In the genomic region with DNA sequence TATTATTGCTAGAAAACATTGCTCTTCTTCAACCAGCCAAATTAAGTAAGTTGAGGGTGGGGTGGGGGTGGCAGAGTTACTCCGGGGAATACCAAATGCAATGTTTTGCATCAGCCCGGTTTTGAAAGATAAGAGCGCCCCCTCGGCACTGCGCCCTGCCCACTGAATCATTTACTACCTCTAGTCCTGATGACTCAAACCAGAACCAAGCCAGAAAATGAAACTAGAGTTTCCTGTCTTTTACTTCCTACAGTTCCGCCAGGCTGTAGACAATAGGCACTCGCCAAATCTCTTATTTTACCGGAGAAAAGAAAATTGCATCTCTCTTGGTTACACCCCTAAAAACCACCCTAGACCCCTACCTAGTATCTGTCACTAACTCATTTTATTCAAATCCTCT, we compare ENCODE assay signal across 8 mouse cellular contexts. TPM values are rescaled to one million over a fixed set of nuclear protein-coding genes. Genes with fewer than 3 reads are reported as not detected.
A peak's percentile ranks its signal among the peaks of the same experiment; 100 is the strongest.
DNase-seq lines count a peak whose midpoint lies in the region; ATAC-seq and TF ChIP-seq lines count a peak whose summit lies in the region.

No protein-coding gene starts in this region.

- H3K4me1 ChIP-seq in G1E (ENCODE audit: insufficient read depth, low read depth, low read length): peaks cover 56% of the 10 kb centered on the region
- peaks cover 10% of the 10 kb centered on the region for H3K4me1 ChIP-seq in forebrain, embryonic 14.5 days (ENCODE audit: control insufficient read depth, insufficient read depth, low read length)
- H3K4me1 ChIP-seq in hindbrain, embryonic 10.5 days (replicated peaks): peaks cover 7% of the 10 kb centered on the region
- peaks cover 9% of the 10 kb centered on the region; the same call in 1 of the 2 replicates for H3K4me1 ChIP-seq in lung, embryonic 15.5 days

- TF ChIP-seq CTCF in G1E (IDR thresholded peaks at IDR 0.05; ENCODE audit: low read depth, low read length): no peak

- H3K27ac ChIP-seq in forebrain, embryonic 14.5 days (ENCODE audit: low read depth, low read length): no peak overlapping the region
- peak overlapping the region; percentile 81; the same call in 1 of the 2 replicates for H3K27ac ChIP-seq in hindbrain, embryonic 10.5 days
- H3K27ac ChIP-seq in lung, embryonic 15.5 days: peak overlapping the region; percentile 75

- H3K9me3 ChIP-seq in G1E (replicated peaks): no peaks in the 10 kb centered on the region
- no peaks in the 10 kb centered on the region for H3K9me3 ChIP-seq in forebrain, embryonic 14.5 days (replicated peaks; ENCODE audit: control insufficient read depth, low read length)
- no peaks in the 10 kb centered on the region for H3K9me3 ChIP-seq in hindbrain, embryonic 10.5 days
- no peaks in the 10 kb centered on the region for H3K9me3 ChIP-seq in lung, embryonic 15.5 days

- peak; percentile 52 for DNase-seq in G1E (ENCODE audit: low spot score)
- peak; percentile 90 for DNase-seq in brain, adult 2 months (ENCODE audit: low read depth, low spot score)
- peak; percentile 36 for DNase-seq in forebrain, embryonic 14.5 days (ENCODE audit: low spot score)
- peak; percentile 13 for DNase-seq in hindbrain, embryonic 10.5 days (ENCODE audit: low spot score)
- DNase-seq in layer of hippocampus, adult 8-10 months (ENCODE audit: low spot score in 2 of 2): peak; percentile 59 to 62
- DNase-seq in thymus, postnatal 36 days: peak; percentile 72 to 77

- H3K9ac ChIP-seq in forebrain, embryonic 14.5 days (ENCODE audit: low read length): peak overlapping the region; percentile 71
- H3K9ac ChIP-seq in lung, embryonic 15.5 days: peak overlapping the region; percentile 82

- H3K4me2 ChIP-seq in forebrain, embryonic 14.5 days (ENCODE audit: low read length): peak overlapping the region; percentile 83
- H3K4me2 ChIP-seq in lung, embryonic 15.5 days: peak overlapping the region; percentile 87

- peak overlapping the region; percentile 100 for H3K4me3 ChIP-seq in G1E (ENCODE audit: low read depth, low read length)
- peak overlapping the region; percentile 67 for H3K4me3 ChIP-seq in forebrain, embryonic 14.5 days (ENCODE audit: low read depth, low read length)
- peak overlapping the region; percentile 66 for H3K4me3 ChIP-seq in hindbrain, embryonic 10.5 days
- H3K4me3 ChIP-seq in lung, embryonic 15.5 days: peak overlapping the region; percentile 86

- H3K36me3 ChIP-seq in G1E (replicated peaks): peaks cover 39% of the 10 kb centered on the region
- H3K36me3 ChIP-seq in forebrain, embryonic 14.5 days (ENCODE audit: control insufficient read depth, insufficient read depth, low read length): no peaks in the 10 kb centered on the region
- no peaks in the 10 kb centered on the region for H3K36me3 ChIP-seq in hindbrain, embryonic 10.5 days
- H3K36me3 ChIP-seq in lung, embryonic 15.5 days: peaks cover 4% of the 10 kb centered on the region

- no peaks in the 10 kb centered on the region for H3K27me3 ChIP-seq in G1E (ENCODE audit: insufficient read depth, low read length)
- no peaks in the 10 kb centered on the region for H3K27me3 ChIP-seq in forebrain, embryonic 14.5 days (replicated peaks; ENCODE audit: control insufficient read depth, insufficient read depth, low read length)
- no peaks in the 10 kb centered on the region for H3K27me3 ChIP-seq in hindbrain, embryonic 10.5 days (ENCODE audit: insufficient read depth, poor library complexity, severe bottlenecking)
- H3K27me3 ChIP-seq in lung, embryonic 15.5 days: no peaks in the 10 kb centered on the region

- WGBS in forebrain, embryonic 14.5 days: 6% methylated on average over 8 of the region's 8 CpGs
- 15% methylated on average over 8 of the region's 8 CpGs for WGBS in hindbrain, embryonic 10.5 days
- 3% methylated on average over 8 of the region's 8 CpGs for WGBS in lung, embryonic 15.5 days

- peak; percentile 55 for ATAC-seq in G1E (ENCODE audit: extremely low read depth, insufficient number of reproducible peaks, low FRiP score, poor library complexity, severe bottlenecking)
- ATAC-seq in forebrain, embryonic 14.5 days: peak; percentile 3; the same call in 1 of the 2 replicates
- ATAC-seq in lung, embryonic 15.5 days (ENCODE audit: borderline replicate concordance, extremely low read depth, low FRiP score, low TSS enrichment): no peak
- ATAC-seq in neutrophil, adult 5-6 weeks (ENCODE audit: extremely low read depth, insufficient number of reproducible peaks, low FRiP score, poor library complexity, severe bottlenecking): peak; percentile 72

RNA-seq across cellular contexts. Expression of gene Lgals8, which starts 4.3 kb away (rescaled TPM):
- total RNA-seq in G1E (2014; fragmentation: Nextera tagmentation) (120 and 128 TPM in 2 replicates), G1E (2017) (347 and 355 TPM in 2 replicates)
- 5.3 and 9.5 TPM in 2 replicates for polyA plus RNA-seq in G1E (2012)
- 10.7 and 15.6 TPM in 2 replicates for polyA plus RNA-seq in forebrain, embryonic 14.5 days (2014; fragmentation: Nextera tagmentation; extraction: Ambion mirVana)
- polyA plus RNA-seq in hindbrain, embryonic 10.5 days (2016; fragmentation: Nextera tagmentation; extraction: Ambion mirVana): 8.5 and 11.3 TPM in 2 replicates
- total RNA-seq in layer of hippocampus, adult 8-10 months (2022): 10 to 100 TPM; 44.1 to 49.4 (median 45.2) TPM
- 25.1 and 28.6 TPM in 2 replicates for polyA plus RNA-seq in lung, embryonic 15.5 days (2015; fragmentation: Nextera tagmentation; extraction: Ambion mirVana)
- 130 and 160 TPM in 2 replicates for total RNA-seq in neutrophil, adult 5-6 weeks (2017)

RNA-seq across cellular contexts. Expression of gene Edaradd, which starts 59.8 kb away (rescaled TPM):
- total RNA-seq in G1E (2014; fragmentation: Nextera tagmentation) (1.9 and 2.0 TPM in 2 replicates), G1E (2017) (0.66 and 0.70 TPM in 2 replicates)
- polyA plus RNA-seq in G1E (2012): 0.07 TPM in 2 replicates
- 1.0 and 1.5 TPM in 2 replicates for polyA plus RNA-seq in forebrain, embryonic 14.5 days (2014; fragmentation: Nextera tagmentation; extraction: Ambion mirVana)
- polyA plus RNA-seq in hindbrain, embryonic 10.5 days (2016; fragmentation: Nextera tagmentation; extraction: Ambion mirVana): 1.1 TPM in 2 replicates
- total RNA-seq in layer of hippocampus, adult 8-10 months (2022): under 1 TPM; 0.16 to 0.28 (median 0.21) TPM
- polyA plus RNA-seq in lung, embryonic 15.5 days (2015; fragmentation: Nextera tagmentation; extraction: Ambion mirVana): 1.6 and 1.7 TPM in 2 replicates
- total RNA-seq in neutrophil, adult 5-6 weeks (2017): 10.2 and 10.7 TPM in 2 replicates

Comparison
In these comparisons a context has a peak if more than half of its experiments do, and no peak if none do; other contexts are left out.
1. DNase-seq: peak in every context shown above with its lines; median percentile 90 in brain, adult 2 months; 74 in thymus, postnatal 36 days; 60 in layer of hippocampus, adult 8-10 months; 52 in G1E; 36 in forebrain, embryonic 14.5 days; 13 in hindbrain, embryonic 10.5 days.